Mouse (Mus musculus) limb, embryonic 13.5 days (tissue): Measurements from ENCODE around the gene Ankzf1. TPM values are rescaled to one million over a fixed set of nuclear protein-coding genes. Genes with fewer than 3 reads are reported as not detected.

ENCODE experiments used
- microRNA-seq: library from miRNA; unstranded; fragments of <30 nt; microRNA quantifications from one replicate; pipeline ENCODE4, GENCODE M21; 2016
- polyA plus RNA-seq: library from polyadenylated mRNA; unstranded; fragments of >200 nt; fragmentation: Nextera tagmentation; extraction: Ambion mirVana; gene quantifications from 2 replicates; pipeline ENCODE4 v1.2.1, GENCODE M21; 2015

Ankzf1 gene
- polyA plus RNA-seq, 1 experiment from 2014 or later = 28.9 TPM

Small RNA genes lying within 50 kb of the gene (microRNA-seq; reads per million reads assigned to microRNA genes)
- gene Gm27943 = not detected

Other genes with a start within 250 kb of the Ankzf1 start
- gene Ihh, start 240.5 kb upstream of the Ankzf1 start, polyA plus RNA-seq = 8.4 and 8.6 TPM in 2 replicates
- 11.8 and 12.7 TPM in 2 replicates for gene Nhej1, start 67.0 kb upstream of the Ankzf1 start, polyA plus RNA-seq
- gene Slc23a3, start 58.3 kb upstream of the Ankzf1 start, polyA plus RNA-seq = 0.15 TPM in 2 replicates
- 47.7 and 49.4 TPM in 2 replicates for gene Cnppd1, start 49.4 kb upstream of the Ankzf1 start, polyA plus RNA-seq
- gene Retreg2, start 49.4 kb upstream of the Ankzf1 start, polyA plus RNA-seq = 36.4 and 38.3 TPM in 2 replicates
- 36.3 and 36.8 TPM in 2 replicates for gene Zfand2b, start 23.5 kb upstream of the Ankzf1 start, polyA plus RNA-seq
- gene Abcb6, start 11.8 kb upstream of the Ankzf1 start, polyA plus RNA-seq = 39.5 and 40.9 TPM in 2 replicates
- gene Atg9a, start within 50 bp of the Ankzf1 start, polyA plus RNA-seq = 32.7 and 33.7 TPM in 2 replicates
- 20.4 and 23.5 TPM in 2 replicates for gene Glb1l, start 18.7 kb downstream of the Ankzf1 start, polyA plus RNA-seq
- gene Stk16, start 18.7 kb downstream of the Ankzf1 start, polyA plus RNA-seq = 138 and 148 TPM in 2 replicates
- gene Tuba4a, start 27.7 kb downstream of the Ankzf1 start, polyA plus RNA-seq = 22.7 and 27.1 TPM in 2 replicates
- not detected in 2 replicates for gene A630095N17Rik, start 40.0 kb downstream of the Ankzf1 start, polyA plus RNA-seq
- 41.9 and 45.4 TPM in 2 replicates for gene Dnajb2, start 44.3 kb downstream of the Ankzf1 start, polyA plus RNA-seq
- gene Ptprn, start 72.4 kb downstream of the Ankzf1 start, polyA plus RNA-seq = 0.23 and 0.24 TPM in 2 replicates
- not detected in 2 replicates for gene Resp18, start 86.3 kb downstream of the Ankzf1 start, polyA plus RNA-seq
- gene Dnpep, start 125.8 kb downstream of the Ankzf1 start, polyA plus RNA-seq = 116 and 117 TPM in 2 replicates
- gene Des, start 168.2 kb downstream of the Ankzf1 start, polyA plus RNA-seq = 52.1 and 56.1 TPM in 2 replicates
- gene Speg, start 183.1 kb downstream of the Ankzf1 start, polyA plus RNA-seq = 20.7 and 21.3 TPM in 2 replicates
- gene Gmppa, start 243.8 kb downstream of the Ankzf1 start, polyA plus RNA-seq = 70.1 and 71.8 TPM in 2 replicates